Mouse (Mus musculus) small intestine, adult 2 months (tissue): ENCODE measurements around the gene Slc17a8.

Experiments used
- CTCF ChIP-seq: fragments of 200-500 bp; IDR thresholded peaks from 2 replicates; pipeline ENCODE4 v1.5.1; 2012; ENCODE audit warnings: low read depth, mild to moderate bottlenecking, control low read depth, inconsistent platforms, low read length, moderate library complexity, mixed read lengths; ENCODE audit not compliant: insufficient replicate concordance, insufficient read length; ENCODE audit errors: extremely low read depth
- POLR2A ChIP-seq: fragments of 200-500 bp; IDR thresholded peaks from 2 replicates; pipeline ENCODE4 v1.6.1; 2012; ENCODE audit warnings: low read depth, mild to moderate bottlenecking, control low read depth, inconsistent platforms, low read length, moderate library complexity

- no peak for TF ChIP-seq CTCF
- no peak for TF ChIP-seq POLR2A
Observed at GRCm38 (mm10) chr10:89597275-89597674, 23.8 kb downstream of the Slc17a8 start.
